Mouse (Mus musculus) cerebellum, adult 11 months (tissue): ENCODE measurements around the gene Fcer2a.
A peak's percentile ranks its signal among the peaks of the same experiment; 100 is the strongest.

Experiments
- DNase-seq: peaks from one replicate; pipeline ENCODE4 v3.0.0; 2022

The Fcer2a gene

DNA sequence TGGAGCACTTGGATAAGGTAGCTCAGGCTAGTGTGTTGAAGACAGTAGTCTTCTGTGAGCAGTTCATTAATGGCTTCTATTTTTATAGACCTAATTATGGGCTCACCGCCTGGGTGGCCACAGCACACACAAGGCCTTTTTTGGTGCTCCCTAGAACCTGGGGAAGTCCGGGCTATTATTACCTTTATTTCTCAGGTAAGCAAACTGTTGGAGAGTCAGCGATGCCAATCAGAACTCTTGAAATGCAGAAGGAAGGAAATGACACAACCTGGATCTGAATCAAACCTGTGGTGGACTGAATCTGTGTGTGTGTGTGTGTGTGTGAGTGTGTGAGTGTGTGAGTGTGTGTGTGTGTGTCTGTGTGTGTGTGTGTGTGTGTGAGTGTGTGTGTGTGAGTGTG lies at the start of gene Fcer2a:
Gene Fcer2a (minus strand): TSS at position 55 of the 400 bp plus-strand sequence.
- no peak for DNase-seq

DNA sequence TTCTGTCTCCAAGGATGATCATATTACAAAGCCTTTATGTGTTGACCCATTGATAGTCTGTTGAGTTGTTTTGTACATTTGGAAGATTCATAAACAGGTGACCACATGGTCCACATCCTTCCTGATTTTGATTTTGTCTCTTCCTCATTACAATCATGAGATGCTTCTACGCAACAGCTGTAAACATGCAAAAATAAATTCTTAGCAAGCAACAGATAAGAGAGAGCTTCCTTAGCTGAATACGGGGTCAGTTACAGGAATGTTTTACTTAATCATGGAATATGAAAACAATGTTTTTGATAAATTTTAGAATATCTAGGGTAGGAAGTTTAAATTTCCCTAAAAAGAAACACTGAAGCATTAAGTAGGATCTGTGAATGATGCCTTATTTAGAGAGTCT lies 43.0 kb upstream of the Fcer2a start:
- no peak for DNase-seq

DNA sequence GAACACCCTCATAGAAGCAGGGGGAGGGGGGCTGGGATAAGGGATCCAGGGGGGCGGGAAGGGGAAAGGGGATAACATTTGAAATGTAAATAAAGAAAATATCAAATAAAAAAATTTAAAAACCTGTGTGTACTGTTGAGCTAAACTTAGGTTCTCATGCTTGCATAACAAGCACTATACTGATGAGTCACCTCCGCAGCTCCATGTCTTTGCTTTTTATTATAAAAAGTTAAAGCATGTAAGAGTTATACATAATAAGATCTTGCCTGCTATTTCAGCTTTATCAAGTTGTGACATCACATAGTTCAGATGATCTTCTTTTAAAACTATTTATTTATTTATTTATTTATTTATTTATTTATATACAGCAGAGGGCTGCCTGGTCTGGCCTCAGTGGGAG lies 41.6 kb upstream of the Fcer2a start:
- no peak for DNase-seq

DNA sequence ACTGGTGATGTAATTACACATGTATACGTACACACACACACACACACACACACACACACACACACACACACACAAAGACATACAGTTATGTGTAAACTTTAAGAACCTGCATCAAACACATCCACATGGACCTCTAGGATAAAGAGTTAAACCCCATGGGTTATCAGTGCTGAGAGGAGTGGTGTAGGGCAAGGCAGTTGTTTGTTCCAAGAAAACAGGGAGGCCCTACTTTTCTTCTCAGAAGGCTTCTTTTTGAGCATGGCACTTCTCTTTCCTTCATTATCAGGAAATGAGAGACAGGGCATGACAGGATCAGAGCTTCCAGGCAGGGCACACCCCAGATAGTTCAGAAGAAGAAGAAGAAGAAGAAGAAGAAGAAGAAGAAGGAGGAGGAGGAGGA lies 40.1 kb upstream of the Fcer2a start:
- DNase-seq, result no peak

DNA sequence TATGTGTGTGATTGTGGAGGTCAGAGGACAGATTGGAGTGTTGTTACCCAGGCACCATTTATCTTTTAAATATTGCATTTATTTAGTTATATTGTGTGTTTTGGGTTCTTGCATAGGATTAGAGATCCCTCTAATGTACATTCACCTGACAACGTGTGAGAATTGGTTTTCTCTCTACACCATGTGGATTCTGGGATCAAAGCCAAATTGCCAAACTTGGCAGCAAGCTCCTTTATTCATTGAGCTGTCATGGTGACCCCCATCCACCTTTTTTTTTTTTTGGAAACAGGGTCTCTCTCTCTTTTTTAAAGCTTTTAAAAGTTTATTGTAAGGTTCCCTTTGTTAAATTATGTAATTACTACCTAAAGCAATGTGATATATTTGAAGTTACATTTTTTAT lies 27.1 kb upstream of the Fcer2a start:
- DNase-seq, result no peak

DNA sequence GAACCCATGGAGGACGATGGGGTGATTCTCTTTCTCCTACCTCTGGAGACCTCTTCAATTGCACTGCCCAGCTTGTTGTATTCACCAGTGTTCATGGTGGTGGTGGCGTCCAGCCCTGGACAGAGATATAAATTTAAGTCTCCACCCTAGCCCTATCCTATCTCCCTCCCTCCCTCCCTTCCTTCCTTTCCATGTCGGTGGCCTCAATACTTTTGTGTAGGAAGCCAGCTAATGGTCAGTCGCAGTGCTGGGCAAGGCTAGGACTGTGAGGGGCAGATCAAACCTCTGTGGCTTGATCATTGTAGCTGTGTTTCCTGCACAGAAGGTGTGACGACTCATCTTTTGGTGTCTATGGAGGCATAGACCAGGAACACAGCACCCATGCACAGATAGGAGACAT lies 26.6 kb upstream of the Fcer2a start, which contains the start of gene Clec4g:
Gene Clec4g (minus strand): TSS at position 101 of the 400 bp plus-strand sequence.
- DNase-seq, result no peak

DNA sequence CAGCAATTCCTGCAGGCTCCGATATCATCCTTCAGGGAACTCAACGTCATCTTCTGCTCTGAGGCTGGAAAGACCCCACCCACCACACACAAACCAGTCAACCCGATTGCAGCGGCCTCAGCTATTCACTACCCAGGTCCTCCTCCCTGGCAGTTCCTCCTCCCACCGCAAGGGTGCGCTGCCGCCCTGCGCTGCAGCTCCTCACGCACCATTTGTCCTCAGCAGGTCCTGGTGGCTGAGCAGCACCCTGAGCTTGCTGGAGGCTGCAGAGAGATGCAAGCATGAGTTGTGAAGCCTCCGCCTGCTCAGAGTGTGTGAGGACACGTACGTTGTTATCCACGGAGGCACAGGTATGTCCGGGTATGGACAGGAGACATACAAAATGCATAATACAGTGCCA lies 24.6 kb upstream of the Fcer2a start:
- peak; percentile 30 for DNase-seq

DNA sequence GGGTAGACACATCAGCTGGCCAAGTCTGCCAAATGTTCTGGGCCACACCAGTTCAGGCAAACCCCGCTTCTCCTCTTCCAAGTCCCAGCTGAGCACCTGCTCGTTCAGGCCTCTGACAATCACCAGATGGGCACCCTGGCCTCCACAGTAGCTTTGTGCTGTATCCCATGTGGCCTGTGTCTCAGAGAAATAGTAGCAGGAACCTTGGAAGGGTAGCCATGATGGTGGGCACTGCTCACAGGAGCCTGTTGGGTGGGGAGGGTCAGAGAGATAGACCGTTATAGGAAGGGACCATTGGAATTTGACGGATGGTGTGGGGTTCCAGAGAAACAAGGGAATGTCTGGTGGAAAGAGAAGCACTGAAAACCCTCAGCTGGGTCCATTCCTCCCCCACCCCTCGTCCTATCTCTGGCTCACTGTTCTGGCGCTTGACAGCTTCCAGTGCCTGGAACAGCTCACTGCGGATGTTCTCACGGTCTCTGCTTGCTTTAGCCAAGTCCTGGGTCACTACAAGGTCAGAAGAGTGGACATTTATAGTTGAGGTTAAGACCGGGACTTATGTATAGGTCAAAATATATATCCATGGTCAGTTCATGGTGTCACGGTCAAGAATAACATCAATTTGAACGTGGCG lies 23.5 kb upstream of the Fcer2a start:
- DNase-seq, result no peak

DNA sequence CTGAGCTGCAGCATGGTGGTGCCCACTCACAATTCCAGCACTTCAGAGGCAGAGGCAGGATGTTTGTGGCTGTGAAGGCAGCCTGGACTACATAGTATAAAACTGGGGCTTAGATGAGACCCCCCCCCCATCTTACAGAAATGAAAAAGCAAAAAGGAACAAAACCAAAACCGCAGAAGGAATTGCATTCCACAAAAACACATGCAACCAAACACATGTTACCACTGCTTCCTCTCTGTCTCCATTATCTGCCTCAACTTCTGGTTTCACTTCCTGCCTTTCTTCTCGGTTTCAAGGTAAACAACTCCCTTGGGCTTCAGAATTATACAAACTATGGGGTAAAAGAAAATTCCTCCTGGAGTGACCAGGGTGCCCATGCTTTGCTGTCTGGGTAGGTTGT lies 17.7 kb upstream of the Fcer2a start:
- DNase-seq, result no peak

DNA sequence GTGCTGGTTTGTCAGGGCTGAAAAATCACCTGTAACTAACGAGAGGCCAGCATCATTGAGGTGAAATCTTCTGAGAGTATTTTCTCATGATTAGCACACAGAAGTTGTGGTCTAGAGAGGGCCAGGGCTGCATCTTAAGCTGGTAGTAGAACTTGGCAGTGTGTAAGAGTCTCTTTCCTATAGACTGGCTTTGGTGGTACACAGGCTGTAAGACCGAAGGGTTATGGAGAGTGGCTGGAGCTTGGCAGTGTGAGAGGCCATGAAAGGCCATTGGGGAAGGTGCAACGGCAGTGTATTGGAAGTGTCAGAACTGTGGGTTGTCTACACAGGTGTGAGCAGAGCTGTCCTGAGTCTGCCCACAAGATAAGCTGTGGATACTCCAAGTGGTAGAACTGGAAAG lies 16.3 kb upstream of the Fcer2a start:
- no peak for DNase-seq

DNA sequence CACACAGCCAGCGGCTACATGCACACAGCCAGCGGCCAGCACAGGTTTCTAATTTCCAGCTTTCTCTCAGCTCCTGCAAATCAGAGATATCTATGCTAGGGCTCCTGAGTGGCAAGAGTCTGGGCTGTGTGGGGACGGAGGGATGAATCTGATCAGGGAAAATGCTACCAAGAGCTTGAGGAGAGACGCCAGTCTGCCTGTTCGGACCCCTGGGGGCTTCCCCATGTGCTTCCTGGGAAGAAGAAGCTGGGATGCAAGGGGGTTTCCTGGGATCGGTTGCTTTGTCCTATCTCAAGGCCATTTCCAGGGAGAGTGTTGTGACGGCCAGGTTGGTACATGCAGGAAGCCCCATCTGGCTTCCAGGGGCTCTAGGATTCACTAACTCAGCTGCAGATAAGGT lies 13.6 kb upstream of the Fcer2a start:
- no peak for DNase-seq

DNA sequence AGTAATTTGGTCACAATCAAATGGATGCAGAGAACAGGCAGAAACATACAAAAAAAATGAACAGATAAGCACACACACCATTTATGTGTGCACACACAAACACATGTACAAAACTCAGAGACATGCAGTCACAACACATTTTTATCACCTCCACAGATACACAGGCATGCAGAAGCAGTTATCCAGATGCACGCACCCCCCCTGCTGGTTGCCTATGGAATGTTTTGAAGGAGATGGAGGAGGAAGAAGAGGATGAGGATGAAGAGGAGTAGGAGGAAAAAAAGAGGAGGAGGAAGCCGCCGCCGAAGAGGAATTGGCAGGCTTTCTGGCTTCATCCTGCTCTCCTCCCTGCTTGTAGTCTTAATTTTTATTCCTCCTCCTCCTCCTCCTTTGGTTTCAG lies 11.7 kb upstream of the Fcer2a start:
- no peak for DNase-seq

DNA sequence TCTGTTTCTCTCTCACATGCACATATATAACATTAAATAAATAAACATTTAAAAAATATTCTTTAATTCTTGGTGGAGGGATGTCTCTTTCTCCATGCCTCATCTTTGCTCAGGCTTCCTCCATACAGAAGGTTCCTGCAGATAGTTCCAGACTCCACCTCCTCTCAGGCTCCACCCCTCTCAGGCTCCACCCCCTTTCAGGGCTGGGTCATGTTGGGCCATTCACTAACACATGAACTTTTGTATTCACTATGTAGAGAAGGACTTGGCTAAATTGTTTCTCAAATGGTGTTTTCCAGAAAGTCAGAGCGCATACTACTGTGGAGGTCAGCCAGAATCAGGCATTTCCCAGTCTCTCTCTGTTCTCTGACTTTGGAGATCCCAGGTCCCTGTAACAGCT lies 7.5 kb upstream of the Fcer2a start:
- no peak for DNase-seq

DNA sequence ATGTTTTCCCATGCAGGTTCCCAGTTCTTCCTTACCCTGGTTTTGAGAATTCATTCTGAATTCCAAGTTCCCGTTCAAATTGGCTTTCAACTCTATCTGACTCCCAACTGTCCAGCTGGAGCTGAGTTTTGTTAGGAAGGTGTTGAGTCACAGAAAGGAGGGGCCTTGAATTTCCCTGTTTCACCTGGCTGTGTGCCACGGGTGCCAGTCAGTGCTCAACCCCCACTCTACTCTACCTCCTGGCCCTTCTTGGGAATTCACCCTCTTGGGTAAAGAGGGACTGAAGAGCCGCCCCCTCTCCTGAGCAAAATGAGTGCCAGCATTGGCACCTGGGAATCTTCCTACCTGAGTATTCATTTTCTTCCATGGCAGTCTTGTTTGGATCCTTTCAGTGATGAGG lies 3.2 kb downstream of the Fcer2a start:
- DNase-seq, result no peak

DNA sequence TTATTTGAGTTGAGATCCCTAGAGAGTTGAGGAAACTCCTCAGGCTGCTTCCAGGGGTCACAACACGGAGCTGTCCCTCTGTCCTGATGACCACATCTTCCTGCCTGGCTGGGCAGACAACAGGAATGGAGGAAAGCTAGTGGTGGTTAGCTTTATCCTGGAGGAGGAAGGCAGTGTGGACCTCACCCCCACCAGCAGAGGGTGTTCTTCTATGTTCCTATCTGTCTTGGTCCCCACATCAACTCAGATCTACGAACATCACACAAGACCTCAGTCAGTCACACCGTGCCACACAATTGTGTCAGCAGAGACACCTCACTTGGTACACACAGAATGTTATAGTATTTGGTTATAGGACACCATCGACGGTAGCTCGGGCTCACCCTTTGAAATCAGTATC lies 6.4 kb downstream of the Fcer2a start:
- no peak for DNase-seq

DNA sequence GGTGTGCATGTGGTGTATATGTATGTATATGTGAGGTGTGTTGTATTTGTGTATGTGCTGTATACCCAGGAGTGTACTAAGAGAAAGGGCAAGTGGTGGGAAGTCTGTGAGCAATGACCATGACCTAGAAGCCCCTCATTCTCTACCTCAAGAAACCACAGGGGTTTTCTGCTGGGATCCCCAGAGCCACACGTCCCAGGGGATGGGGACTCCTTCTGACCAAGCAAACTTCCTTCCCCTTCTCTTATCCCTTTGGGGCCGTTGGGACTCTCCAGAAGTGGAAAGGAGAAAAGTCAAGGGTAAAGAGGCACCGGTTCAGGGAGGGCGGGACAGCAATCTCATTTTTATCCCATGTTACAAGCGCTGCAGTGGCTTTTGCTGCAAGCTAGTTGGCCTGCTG lies 8.6 kb downstream of the Fcer2a start:
- DNase-seq, result no peak

DNA sequence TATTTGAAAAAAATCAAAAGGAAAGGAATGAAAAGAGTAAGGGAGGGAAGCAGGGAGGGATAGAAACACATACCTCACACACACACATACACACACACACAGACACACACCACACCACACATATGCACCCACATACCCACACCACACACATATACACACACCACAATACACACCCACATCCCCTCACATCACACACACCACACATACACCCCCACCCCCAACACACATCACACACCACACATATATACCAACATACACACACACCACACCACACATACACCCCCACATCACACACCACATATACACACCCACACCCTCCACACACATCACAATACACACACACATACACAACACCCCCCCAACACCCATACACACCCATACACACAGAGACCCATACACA lies 9.4 kb downstream of the Fcer2a start:
- no peak for DNase-seq

DNA sequence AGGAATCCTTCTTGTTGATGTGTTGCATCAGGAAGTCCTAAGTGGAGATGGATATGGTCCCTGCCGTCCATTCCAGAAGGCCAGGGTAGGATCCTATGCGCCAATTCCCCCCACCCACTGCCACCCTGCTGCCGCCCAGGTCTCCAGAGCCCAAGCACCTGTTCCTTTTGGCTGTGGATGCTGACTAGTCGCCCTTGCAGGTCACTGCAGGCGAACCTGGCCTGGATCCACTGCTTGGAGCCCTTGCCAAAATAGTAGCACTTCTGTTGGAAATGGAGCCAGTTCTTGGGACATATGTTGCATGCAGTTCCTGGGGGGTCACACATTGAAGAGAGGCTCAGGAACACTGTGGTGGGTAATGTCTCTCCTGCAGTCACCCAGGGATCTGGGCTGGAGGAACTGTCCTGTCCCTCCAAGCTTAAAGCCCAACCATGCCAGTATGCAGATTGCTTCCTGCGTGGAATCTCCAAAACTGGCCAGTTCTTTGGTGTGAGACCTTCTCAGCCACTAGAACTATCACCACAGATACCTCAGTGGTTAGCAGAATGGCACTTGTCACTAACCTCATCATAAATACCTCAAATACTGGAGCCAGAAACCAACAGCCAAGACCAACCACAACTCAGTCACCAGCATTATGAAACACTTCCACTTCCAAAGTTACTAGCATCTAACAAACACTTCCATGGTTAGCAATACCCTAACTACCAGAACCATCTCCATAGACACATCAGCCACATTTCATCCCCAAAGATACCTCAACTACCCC lies 10.4 kb downstream of the Fcer2a start:
- peak; percentile 76 for DNase-seq

DNA sequence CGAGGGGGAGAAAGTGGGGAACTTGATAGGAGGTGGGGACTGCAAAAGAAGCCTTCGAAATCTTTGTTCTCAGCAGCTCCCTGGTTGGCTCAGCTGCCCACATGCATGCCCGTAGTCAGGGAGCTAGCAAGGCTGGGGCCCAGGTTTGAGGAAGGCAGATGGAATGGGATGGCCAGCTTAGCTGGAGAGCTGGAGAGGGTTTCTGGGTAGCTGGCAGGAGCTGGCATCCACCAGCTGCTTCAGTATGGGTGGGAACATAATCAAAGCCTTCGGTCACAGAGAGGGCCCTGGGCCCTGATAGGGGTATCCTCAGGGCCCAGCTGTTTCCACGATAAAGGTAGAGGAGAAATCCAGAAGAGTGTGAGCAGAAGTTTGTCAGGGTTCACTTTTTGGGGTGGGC lies 11.5 kb downstream of the Fcer2a start:
- no peak for DNase-seq

DNA sequence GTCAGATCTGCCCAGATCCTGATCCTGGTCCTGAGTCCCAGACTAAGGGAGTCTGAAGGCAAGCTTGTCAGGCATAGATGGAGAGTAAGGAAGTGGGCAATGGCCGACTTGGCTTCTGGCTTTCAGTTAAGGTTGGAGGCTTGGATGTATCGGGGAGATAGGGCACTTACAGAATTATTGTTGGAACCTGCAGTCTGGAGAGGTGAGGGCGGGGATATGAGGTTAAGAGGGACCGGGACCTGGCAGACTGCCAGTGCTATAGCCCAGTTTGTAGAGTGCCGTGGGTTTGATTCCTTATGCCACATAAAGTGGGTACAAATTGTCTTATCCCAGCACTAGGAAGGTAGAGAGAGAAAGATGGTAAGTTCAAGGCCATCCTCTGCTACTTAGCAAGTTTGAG lies 14.3 kb downstream of the Fcer2a start:
- no peak for DNase-seq

DNA sequence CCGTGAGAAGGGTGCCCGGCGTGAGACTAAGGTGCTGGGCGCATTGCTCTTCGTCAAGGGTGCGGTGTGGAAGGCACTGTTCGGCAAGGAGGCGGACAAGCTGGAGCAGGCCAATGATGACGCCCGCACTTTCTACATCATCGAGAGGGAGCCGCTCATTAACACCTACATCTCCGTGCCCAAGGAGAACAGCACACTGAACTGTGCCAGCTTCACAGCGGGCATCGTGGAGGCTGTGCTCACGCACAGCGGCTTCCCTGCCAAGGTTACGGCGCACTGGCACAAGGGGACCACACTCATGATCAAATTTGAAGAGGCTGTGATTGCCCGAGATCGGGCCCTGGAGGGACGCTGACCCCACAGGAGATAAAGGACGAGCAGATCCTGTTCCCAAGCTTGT lies 14.7 kb downstream of the Fcer2a start:
- DNase-seq, result no peak

DNA sequence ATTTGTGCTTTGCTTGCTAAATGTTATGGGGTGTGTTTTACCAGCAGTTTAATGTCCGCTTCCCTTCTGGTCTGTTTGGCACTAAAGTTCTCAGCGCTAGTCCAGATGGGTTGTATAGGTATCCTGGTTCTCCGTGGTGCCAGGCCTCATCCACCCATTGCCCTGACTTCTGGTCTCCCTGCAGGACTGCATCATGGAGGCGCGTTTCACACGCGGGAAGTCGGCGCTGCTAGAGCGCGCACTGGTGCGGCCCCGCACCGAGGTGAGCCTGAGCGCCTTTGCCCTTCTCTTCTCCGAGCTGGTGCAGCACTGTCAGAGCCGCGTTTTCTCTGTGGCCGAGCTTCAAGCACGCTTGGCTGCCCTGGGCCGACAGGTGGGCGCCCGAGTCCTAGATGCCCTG lies 15.1 kb downstream of the Fcer2a start:
- DNase-seq, result no peak

DNA sequence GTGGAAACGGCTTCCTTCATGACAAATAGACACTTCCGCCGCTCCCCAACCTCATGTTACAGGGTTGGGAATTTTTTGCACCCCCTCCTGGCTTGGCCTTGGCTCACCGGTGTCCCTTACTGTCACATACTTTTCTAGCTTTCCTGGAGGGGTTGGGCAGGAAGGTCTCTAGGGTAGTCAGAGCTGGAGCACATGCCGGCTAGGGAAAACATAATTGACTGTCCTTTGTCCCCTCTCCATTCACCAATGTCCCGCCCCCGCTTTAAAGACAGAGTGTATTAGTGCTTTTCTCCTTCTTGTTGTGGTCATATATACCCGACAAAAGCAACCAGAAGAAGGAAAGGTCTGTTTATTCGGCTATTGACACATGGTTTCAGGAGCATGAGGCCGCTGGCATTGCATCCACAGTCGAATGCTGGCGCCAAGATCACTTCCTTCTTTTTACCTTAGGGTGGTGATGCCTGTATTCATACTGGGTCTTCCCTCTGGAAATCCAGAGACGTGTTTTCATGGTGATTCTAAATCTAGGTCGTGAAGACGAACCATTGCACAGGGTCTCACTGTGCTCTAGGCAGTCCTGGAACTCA lies 16.9 kb downstream of the Fcer2a start:
- DNase-seq, result no peak
